Mouse (Mus musculus) intestine, embryonic 15.5 days (tissue): Measurements from ENCODE around the gene Arl6ip1. TPM values are rescaled to one million over a fixed set of nuclear protein-coding genes. Genes with fewer than 3 reads are reported as not detected.
"Not testable (repeated sequence)": the region's sequence is repeated elsewhere in the genome, so short reads cannot be mapped to it uniquely, and the experiment has no call there.

ENCODE experiments used
- ATAC-seq: fragments of 200-750 bp; cut with Nextera tagmentation; 2 replicates; pipeline ENCODE4 v1.8.0; 2017; ENCODE audit warnings: moderate TSS enrichment, moderate library complexity
- H3K27ac ChIP-seq: fragments of 300-500 bp; sonication (generic); 2 replicates; pipeline ENCODE4 v1.5.1; 2015; ENCODE audit warnings: mild to moderate bottlenecking, inconsistent platforms
- H3K27me3 ChIP-seq: fragments of 300-500 bp; sonication (generic); replicated peaks from 2 replicates; pipeline ENCODE4 v1.6.1; 2015; ENCODE audit warnings: inconsistent platforms
- H3K36me3 ChIP-seq: fragments of 300-500 bp; sonication (generic); 2 replicates; pipeline ENCODE4 v1.6.1; 2015; ENCODE audit warnings: inconsistent platforms
- H3K4me1 ChIP-seq: fragments of 300-500 bp; sonication (generic); replicated peaks from 2 replicates; pipeline ENCODE4 v1.6.1; 2015; ENCODE audit warnings: inconsistent platforms
- H3K4me2 ChIP-seq: fragments of 300-500 bp; sonication (generic); replicated peaks from 2 replicates; pipeline ENCODE4 v1.6.1; 2015; ENCODE audit warnings: mild to moderate bottlenecking, inconsistent platforms
- H3K4me3 ChIP-seq: fragments of 300-500 bp; sonication (generic); replicated peaks from 2 replicates; pipeline ENCODE4 v1.5.1; 2015; ENCODE audit warnings: inconsistent platforms
- H3K9ac ChIP-seq: fragments of 300-500 bp; sonication (generic); 2 replicates; pipeline ENCODE4 v1.6.1; 2015; ENCODE audit warnings: inconsistent platforms
- H3K9me3 ChIP-seq: fragments of 300-500 bp; sonication (generic); 2 replicates; pipeline ENCODE4 v1.6.1; 2016; ENCODE audit warnings: inconsistent platforms
- WGBS: fragments of 180-500 bp; shearing (Covaris S2); methylation state at CpG from one replicate; pipeline ENCODE4 v1.1.7; 2015; 5-methylcytosine and 5-hydroxymethylcytosine counted together
- polyA plus RNA-seq: library from polyadenylated mRNA; unstranded; fragments of >200 nt; fragmentation: Nextera tagmentation; extraction: Ambion mirVana; gene quantifications from 2 replicates; pipeline ENCODE4 v1.2.1, GENCODE M21; 2015

Arl6ip1 gene
- polyA plus RNA-seq, result 477 and 625 TPM in 2 replicates

DNA sequence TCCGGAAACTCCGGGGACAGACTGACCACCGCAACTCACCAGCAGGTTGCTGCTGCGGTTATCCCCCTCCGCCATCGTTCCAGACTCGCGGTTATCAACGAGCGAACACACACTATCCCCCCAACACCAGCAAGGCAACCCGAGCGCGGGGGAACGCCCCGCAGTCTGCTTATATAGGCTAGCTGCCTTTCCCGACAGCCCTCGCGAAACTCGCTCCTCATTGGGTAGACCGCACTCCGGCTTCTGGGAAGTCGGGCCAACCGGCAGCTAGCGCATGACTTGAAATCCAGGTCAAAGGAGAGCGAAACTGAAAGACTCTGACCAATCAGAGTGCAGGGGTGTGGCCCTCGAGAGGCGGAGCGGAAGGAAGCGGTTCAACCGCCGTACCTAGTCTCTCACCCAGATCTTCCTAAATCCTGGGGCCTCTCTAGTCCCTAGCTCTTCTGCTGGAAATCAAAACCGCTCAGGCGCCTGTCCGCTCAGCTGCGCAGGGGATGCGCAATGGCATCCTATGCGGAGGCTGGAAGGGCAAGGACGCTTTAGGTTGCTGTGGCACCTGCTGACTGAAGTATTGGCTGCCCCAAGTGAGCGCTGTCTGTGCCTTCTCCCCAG is at the start of gene Arl6ip1:
Gene Arl6ip1, minus strand, starts transcription at position 233 of the 612 bp plus-strand sequence.
- Histone ChIP-seq H3K9ac (peak within 1 kb of the TSS; percentile 74), H3K36me3 (no peaks in the 10 kb centered on the region), H3K4me2 (peak within 1 kb of the TSS; percentile 82), H3K4me3 (peak within 1 kb of the TSS; percentile 70), H3K4me1 (peaks cover 19% of the 10 kb centered on the region), H3K27ac (peak within 1 kb of the TSS; percentile 92), H3K9me3 (no peaks in the 10 kb centered on the region), H3K27me3 (no peaks in the 10 kb centered on the region)
- under 1% methylated on average over 39 of the region's 39 CpGs for WGBS
- peak; percentile 98 for ATAC-seq

DNA sequence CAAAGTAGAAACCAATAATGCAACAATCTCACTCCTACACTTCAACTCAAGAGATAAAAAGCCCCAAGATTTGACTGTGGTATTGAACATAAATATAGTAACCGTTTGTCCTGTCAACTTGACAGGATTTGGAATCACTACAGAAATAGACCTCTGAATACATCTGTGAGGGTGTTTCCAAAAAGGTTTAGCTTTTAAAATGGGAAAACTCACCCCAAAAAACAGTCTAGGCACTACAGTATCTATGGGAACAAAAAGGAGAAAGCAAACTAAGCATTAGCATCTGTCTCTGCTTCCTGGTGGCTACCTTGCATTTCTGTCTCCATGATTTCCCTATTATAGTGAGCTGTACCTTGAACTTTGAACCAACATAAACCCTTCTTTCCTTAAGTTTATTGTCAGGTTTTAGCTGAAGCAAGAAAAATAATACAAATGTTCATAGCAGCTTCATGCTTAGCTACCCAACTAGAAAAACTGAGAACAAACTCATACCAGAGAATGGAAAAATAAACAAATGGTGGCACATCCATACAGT is 46.4 kb upstream of the Arl6ip1 start:
- peaks cover 20% of the 10 kb centered on the region for H3K36me3 ChIP-seq
- no peak overlapping the region for H3K27ac ChIP-seq
- no peaks in the 10 kb centered on the region for H3K27me3 ChIP-seq
- no peak overlapping the region for H3K4me3 ChIP-seq
- H3K9me3 ChIP-seq, result no peaks in the 10 kb centered on the region
- peak; percentile 56; the same call in 1 of the 2 replicates for ATAC-seq
- no peaks in the 10 kb centered on the region for H3K4me1 ChIP-seq
- no peak overlapping the region for H3K4me2 ChIP-seq
- no peak overlapping the region for H3K9ac ChIP-seq
- 82% methylated on average over 1 of the region's 1 CpGs for WGBS

DNA sequence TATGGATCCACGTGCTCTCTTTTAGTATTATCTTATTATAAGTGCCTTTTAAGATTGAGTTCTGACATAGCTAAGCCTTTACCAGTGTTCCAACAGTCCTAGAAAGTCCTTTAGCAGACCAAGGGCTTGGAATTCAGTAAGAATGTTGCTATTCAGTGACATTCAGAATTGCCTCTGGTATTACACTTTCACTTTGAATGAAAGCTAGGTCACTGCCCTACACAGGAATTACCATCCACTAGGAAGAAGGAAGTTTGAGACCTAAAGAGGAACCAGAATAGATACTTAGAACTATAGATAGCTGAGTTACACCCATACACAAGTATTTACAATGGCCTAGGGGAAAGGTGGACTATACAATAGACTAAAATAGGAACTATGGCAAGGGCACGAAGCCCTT is 40.7 kb upstream of the Arl6ip1 start:
- WGBS, result 88% methylated on average over 2 of the region's 2 CpGs
- not testable (repeated sequence) for H3K9me3 ChIP-seq, H3K4me2 ChIP-seq, H3K4me3 ChIP-seq, H3K4me1 ChIP-seq, H3K9ac ChIP-seq, H3K27me3 ChIP-seq, ATAC-seq, H3K27ac ChIP-seq
- peaks cover 30% of the 10 kb centered on the region for H3K36me3 ChIP-seq

DNA sequence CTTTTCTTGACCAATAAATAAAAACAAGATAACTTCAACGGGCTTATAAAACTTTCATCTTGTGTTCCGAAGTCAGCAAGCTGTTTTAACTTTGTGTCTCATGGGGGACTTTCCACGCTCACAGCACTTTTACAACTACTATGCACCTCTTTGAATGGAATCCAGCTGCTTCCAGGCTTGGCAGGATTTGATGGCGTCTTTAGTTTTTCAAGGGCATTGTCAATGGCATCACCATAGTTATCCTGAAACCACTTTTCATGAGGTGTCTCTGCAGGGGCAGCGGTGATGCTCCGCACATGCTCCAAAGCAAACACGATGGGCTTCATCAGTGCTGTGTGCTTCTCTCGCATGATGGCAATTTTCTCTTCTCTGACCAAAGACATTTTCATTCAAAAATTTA is 33.5 kb upstream of the Arl6ip1 start:
- Histone ChIP-seq H3K27ac (no peak overlapping the region), H3K4me2 (no peak overlapping the region), H3K4me3 (no peak overlapping the region), H3K4me1 (no peaks in the 10 kb centered on the region), H3K27me3 (no peaks in the 10 kb centered on the region), H3K36me3 (peaks cover 19% of the 10 kb centered on the region), H3K9me3 (no peaks in the 10 kb centered on the region), H3K9ac (no peak overlapping the region)
- no peak for ATAC-seq
- WGBS, result 97% methylated on average over 8 of the region's 8 CpGs

DNA sequence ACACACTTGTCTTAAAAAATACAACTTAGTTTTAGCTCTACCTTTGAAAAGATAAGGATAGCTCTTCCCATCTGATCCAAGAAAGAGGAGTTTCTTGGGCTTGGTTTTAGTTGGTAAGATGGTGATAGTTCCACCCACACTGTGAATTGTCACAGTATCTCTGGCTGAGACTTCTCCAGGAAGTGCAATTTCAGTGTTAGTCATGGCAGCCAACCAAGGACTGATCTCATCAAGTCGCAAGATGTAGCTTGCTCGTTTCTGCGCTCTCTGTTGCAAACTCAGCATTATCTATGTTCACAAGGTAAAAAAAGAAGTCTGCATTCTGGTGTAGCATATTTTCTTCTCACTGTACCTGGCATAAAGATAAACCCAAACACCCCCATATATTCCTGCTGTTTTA is 30.7 kb upstream of the Arl6ip1 start:
- no peaks in the 10 kb centered on the region for H3K9me3 ChIP-seq
- ATAC-seq, result no peak
- H3K4me2 ChIP-seq, result no peak overlapping the region
- H3K4me3 ChIP-seq, result no peak overlapping the region
- peaks cover 12% of the 10 kb centered on the region for H3K36me3 ChIP-seq
- no peaks in the 10 kb centered on the region for H3K27me3 ChIP-seq
- H3K9ac ChIP-seq, result no peak overlapping the region
- H3K4me1 ChIP-seq, result no peaks in the 10 kb centered on the region
- 95% methylated on average over 3 of the region's 3 CpGs for WGBS
- no peak overlapping the region for H3K27ac ChIP-seq

DNA sequence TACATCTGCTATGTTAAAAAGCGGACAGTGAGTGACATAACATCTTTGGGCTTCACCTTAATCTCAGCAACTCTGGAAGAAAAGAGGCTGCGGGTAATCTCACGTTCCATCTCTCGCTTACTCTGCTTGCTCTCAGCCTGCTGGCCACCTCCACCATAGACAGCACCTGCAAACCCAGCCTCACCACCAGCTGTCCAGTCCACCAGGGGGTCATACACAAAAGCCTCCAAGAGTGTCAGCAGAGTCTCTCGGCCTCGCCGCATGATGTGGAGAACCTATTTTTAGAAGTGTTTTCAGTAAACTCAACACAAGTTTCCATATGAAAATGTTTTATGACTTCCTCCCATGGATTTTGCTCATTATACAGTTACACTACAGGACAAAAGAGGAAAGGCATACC is 27.0 kb upstream of the Arl6ip1 start:
- H3K36me3 ChIP-seq, result peaks cover 31% of the 10 kb centered on the region
- 91% methylated on average over 7 of the region's 7 CpGs for WGBS
- H3K4me2 ChIP-seq, result no peak overlapping the region
- H3K27me3 ChIP-seq, result no peaks in the 10 kb centered on the region
- no peak overlapping the region for H3K9ac ChIP-seq
- H3K27ac ChIP-seq, result no peak overlapping the region
- H3K4me3 ChIP-seq, result no peak overlapping the region
- no peak for ATAC-seq
- no peaks in the 10 kb centered on the region for H3K9me3 ChIP-seq
- H3K4me1 ChIP-seq, result no peaks in the 10 kb centered on the region

DNA sequence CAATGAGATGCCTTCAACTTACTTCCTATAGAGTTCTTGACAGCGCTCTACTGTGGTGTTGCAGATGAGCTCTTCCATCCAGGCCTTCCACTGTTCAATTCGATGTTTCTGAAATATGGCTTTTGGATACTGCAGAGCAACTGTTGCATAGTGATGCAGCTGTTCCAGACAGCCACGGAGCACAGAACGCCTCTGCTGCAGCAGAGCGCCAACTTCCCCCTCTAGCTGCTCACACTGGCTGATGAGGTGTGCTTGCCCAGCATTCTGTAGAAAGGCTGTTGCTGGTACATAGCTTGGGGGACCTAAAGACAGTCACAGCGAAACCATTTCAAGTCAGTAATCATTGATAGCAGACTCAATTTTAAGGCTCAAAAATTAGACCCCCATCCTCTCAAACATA is 24.7 kb upstream of the Arl6ip1 start:
- peaks cover 37% of the 10 kb centered on the region for H3K36me3 ChIP-seq

DNA sequence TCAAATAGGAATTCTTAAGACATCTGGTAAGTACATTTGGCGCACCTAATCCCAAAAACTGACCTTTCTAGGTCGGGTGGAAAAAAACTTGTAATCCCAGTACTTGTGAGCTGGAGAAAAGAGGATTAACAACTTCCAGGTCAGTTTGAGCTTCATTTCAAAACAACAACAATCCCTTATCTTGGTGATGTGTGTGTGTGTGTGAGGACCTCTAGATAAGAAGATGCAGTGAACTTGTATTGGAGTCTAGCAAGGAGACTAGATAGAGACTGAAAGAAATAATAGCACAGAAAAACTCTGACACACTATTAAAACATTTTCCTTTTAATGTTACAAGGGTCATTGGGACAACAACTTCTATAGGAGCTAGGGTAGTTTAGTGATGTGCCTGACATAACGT is 14.1 kb upstream of the Arl6ip1 start:
- Histone ChIP-seq H3K9me3 (no peaks in the 10 kb centered on the region), H3K36me3 (peaks cover 25% of the 10 kb centered on the region), H3K27me3 (no peaks in the 10 kb centered on the region), H3K4me2 (no peak overlapping the region), H3K27ac (no peak overlapping the region), H3K9ac (no peak overlapping the region), H3K4me3 (no peak overlapping the region), H3K4me1 (no peaks in the 10 kb centered on the region)
- no peak for ATAC-seq
- WGBS, result 91% methylated on average over 3 of the region's 3 CpGs

More for the DNA sequence above, 24.7 kb upstream of the Arl6ip1 start:
- Histone ChIP-seq H3K27ac (no peak overlapping the region), H3K4me2 (no peak overlapping the region), H3K9me3 (no peaks in the 10 kb centered on the region), H3K4me3 (no peak overlapping the region), H3K9ac (no peak overlapping the region), H3K4me1 (no peaks in the 10 kb centered on the region), H3K27me3 (no peaks in the 10 kb centered on the region)
- no peak for ATAC-seq
- WGBS, result 89% methylated on average over 6 of the region's 6 CpGs

DNA sequence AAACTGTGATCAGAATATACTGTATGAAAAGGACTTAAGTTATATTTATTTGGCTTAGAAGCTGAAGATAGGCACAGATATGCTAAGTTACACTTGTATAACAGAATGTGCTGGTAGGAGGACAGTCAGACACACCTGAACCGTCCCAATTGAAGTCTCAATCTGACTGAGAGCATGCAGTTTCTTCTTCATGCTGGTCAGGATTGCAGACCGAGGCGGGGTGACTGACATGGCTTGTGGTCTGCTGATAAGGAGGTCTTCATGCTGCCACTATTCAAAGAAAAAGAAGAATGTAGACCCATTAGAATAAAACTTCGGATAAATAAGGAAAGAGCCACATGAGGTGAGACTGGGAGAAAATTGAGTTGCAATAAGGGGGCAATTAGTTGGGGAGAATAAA is 13.7 kb upstream of the Arl6ip1 start:
- Histone ChIP-seq H3K9ac (no peak overlapping the region), H3K27me3 (no peaks in the 10 kb centered on the region), H3K9me3 (no peaks in the 10 kb centered on the region), H3K36me3 (peaks cover 23% of the 10 kb centered on the region), H3K4me2 (no peak overlapping the region), H3K27ac (no peak overlapping the region), H3K4me1 (no peaks in the 10 kb centered on the region), H3K4me3 (no peak overlapping the region)
- 89% methylated on average over 4 of the region's 4 CpGs for WGBS
- ATAC-seq, result no peak

DNA sequence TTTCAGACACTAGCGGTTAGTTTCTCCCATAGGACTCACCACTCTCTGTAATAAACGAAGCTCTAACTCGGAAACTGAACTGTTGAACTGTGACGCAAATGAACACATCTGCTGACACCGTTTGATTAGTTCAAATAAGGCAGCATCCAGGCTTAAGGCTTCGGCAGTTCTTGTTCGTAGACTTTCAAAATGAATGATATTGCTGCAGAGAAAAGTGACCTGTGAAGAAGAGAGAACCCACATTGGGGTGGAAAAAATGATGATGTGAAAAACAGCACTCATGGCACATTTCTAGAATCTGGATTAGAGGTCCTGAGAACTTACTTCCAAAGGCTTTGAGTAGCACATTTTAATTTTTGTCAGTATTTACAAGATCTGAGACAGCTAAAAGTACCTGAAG is 11.8 kb upstream of the Arl6ip1 start:
- WGBS, result 93% methylated on average over 7 of the region's 7 CpGs
- H3K9me3 ChIP-seq, result no peaks in the 10 kb centered on the region
- H3K4me1 ChIP-seq, result no peaks in the 10 kb centered on the region
- no peak overlapping the region for H3K4me3 ChIP-seq
- H3K9ac ChIP-seq, result no peak overlapping the region
- no peaks in the 10 kb centered on the region for H3K27me3 ChIP-seq
- peaks cover 25% of the 10 kb centered on the region for H3K36me3 ChIP-seq
- H3K27ac ChIP-seq, result no peak overlapping the region
- no peak overlapping the region for H3K4me2 ChIP-seq
- no peak for ATAC-seq

DNA sequence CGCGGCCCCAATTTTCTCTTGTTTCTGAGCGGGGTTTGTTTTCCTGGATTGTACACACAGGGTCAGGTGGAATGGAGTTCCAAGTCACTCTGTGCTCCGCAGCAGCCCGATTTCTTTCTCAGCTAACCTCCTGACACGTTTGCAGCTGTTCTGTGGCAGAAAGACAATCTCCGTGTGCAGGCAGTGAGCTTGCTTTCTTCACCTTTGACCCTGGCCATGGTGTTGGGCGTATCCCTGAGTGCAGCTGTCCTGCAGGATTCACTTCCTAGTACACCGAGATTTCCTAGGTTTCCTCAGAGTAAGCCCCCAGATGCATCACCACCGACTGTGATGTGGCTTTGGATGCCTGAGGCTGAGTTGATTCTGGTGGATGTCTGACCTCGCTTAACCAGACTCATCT is 5.7 kb upstream of the Arl6ip1 start:
- 0 out of 2 replicates have a peak, but pooled peaks cover 3% of the 10 kb centered on the region for H3K4me1 ChIP-seq
- WGBS, result 78% methylated on average over 11 of the region's 11 CpGs
- no peak overlapping the region for H3K4me2 ChIP-seq
- no peaks in the 10 kb centered on the region for H3K9me3 ChIP-seq
- no peak overlapping the region for H3K9ac ChIP-seq
- peaks cover 18% of the 10 kb centered on the region for H3K36me3 ChIP-seq
- H3K27me3 ChIP-seq, result no peaks in the 10 kb centered on the region
- H3K27ac ChIP-seq, result no peak overlapping the region
- no peak for ATAC-seq
- H3K4me3 ChIP-seq, result no peak overlapping the region

DNA sequence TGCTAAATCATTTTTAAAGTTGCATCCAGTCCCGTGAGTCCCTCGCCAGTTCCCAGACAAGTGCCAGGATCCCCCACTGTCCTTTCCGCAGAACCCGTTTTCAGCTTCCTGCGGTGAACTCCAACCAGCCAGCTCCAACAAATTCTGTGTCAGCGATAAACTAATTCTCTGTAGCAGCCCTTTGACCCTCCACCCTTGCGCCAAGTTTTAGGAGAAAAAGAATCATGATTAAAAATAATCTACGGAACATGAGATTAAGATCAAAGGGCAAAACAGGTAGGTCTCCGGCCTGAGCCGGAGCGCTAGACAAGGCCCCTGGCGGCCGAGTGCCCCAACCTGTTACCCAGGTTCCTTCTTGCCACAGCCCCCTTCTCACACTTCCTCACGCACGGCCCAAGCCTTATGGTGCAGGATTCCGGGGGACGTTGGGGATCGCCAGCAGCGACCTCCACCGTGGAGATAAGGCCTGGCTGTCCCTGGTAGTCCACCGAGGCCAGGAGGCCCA is 485 bp downstream of the Arl6ip1 start:
- peak overlapping the region; percentile 74 for H3K9ac ChIP-seq
- WGBS, result under 1% methylated on average over 21 of the region's 21 CpGs
- no peaks in the 10 kb centered on the region for H3K36me3 ChIP-seq
- peaks cover 19% of the 10 kb centered on the region for H3K4me1 ChIP-seq
- ATAC-seq, result peak; percentile 77
- no peaks in the 10 kb centered on the region for H3K9me3 ChIP-seq
- H3K27ac ChIP-seq, result peak overlapping the region; percentile 92
- H3K4me2 ChIP-seq, result peak overlapping the region; percentile 82
- no peaks in the 10 kb centered on the region for H3K27me3 ChIP-seq
- peak overlapping the region; percentile 70 for H3K4me3 ChIP-seq
